9 mouse cellular contexts compared by ENCODE assay signal in genomic region chr6:120580713-120581015, GRCm38 (mm10). TPM values are rescaled to one million over a fixed set of nuclear protein-coding genes. Genes with fewer than 3 reads are reported as not detected.
DNase-seq lines count a peak whose midpoint lies in the region; ATAC-seq and TF ChIP-seq lines count a peak whose summit lies in the region.
"Had no signal": no experiment of that assay in that cellular context is flagged by ENCODE, and none has a peak within 500 bp of the region (broad histone marks: within the 10 kb centered on the region; RNA-seq: fewer than 3 reads in every experiment).

No protein-coding gene starts in this region.

- no peak for ATAC-seq in kidney, postnatal 0 days (replicated peaks; ENCODE audit: low FRiP score, low read depth)
- peak; percentile 51 for ATAC-seq in hindbrain, embryonic 11.5 days (ENCODE audit: low FRiP score)
- ATAC-seq in midbrain, embryonic 12.5 days (ENCODE audit: low FRiP score, low read depth): peak; percentile 59
- ATAC-seq in activated CD4-positive, CD25-positive, alpha-beta regulatory T cell, adult 4 months: no peak
- no peak for ATAC-seq in granulocyte monocyte progenitor cell, adult 5-6 weeks (replicated peaks; ENCODE audit: poor library complexity, severe bottlenecking)

- H3K27ac ChIP-seq in kidney, postnatal 0 days: no peak overlapping the region
- peak overlapping the region; percentile 24; the same call in 1 of the 2 replicates for H3K27ac ChIP-seq in hindbrain, embryonic 11.5 days (ENCODE audit: low read depth, low read length)
- H3K27ac ChIP-seq in midbrain, embryonic 12.5 days (replicated peaks): peak overlapping the region; percentile 78
- H3K27ac ChIP-seq: macrophage had no signal

- peak overlapping the region; percentile 79 for H3K4me2 ChIP-seq in kidney, postnatal 0 days (ENCODE audit: low read length)
- H3K4me2 ChIP-seq in hindbrain, embryonic 11.5 days (replicated peaks; ENCODE audit: low read depth, low read length): peak overlapping the region; percentile 63
- peak overlapping the region; percentile 82 for H3K4me2 ChIP-seq in midbrain, embryonic 12.5 days (replicated peaks)

- peak; percentile 53 for DNase-seq in kidney, postnatal 0 days (ENCODE audit: low spot score)
- DNase-seq in kidney, adult 11 months: no peak
- peak; percentile 21 to 23 for DNase-seq in cerebellum, postnatal 25 days
- DNase-seq in hindbrain, embryonic 11.5 days (ENCODE audit: low spot score): peak; percentile 65
- DNase-seq in testis, postnatal 14 days (ENCODE audit: low spot score): no peak

- H3K27me3 ChIP-seq in kidney, postnatal 0 days (ENCODE audit: insufficient read depth, low read length): no peaks in the 10 kb centered on the region
- H3K27me3 ChIP-seq in hindbrain, embryonic 11.5 days (ENCODE audit: control insufficient read depth, insufficient read depth, low read length): no peaks in the 10 kb centered on the region; the same call in 1 of the 2 replicates
- H3K27me3 ChIP-seq in midbrain, embryonic 12.5 days: peaks cover 9% of the 10 kb centered on the region; the same call in 1 of the 2 replicates

- H3K9ac ChIP-seq in kidney, postnatal 0 days (ENCODE audit: low read depth, low read length): no peak overlapping the region
- H3K9ac ChIP-seq in hindbrain, embryonic 11.5 days (ENCODE audit: low read depth, low read length): no peak overlapping the region
- H3K9ac ChIP-seq in midbrain, embryonic 12.5 days (replicated peaks): 0 out of 2 replicates have a peak overlapping the region, but pooled peaks have one; percentile 44

- no peak overlapping the region; the same call in 1 of the 2 replicates for H3K4me3 ChIP-seq in kidney, postnatal 0 days (replicated peaks; ENCODE audit: low read depth, low read length)
- H3K4me3 ChIP-seq in hindbrain, embryonic 11.5 days (ENCODE audit: low read depth, low read length): peak overlapping the region; percentile 29
- H3K4me3 ChIP-seq in midbrain, embryonic 12.5 days: peak overlapping the region; percentile 43

- no peak for TF ChIP-seq CTCF in kidney, postnatal 0 days (IDR thresholded peaks at IDR 0.05; ENCODE audit: low read depth)

- H3K4me1 ChIP-seq in kidney, postnatal 0 days (replicated peaks; ENCODE audit: insufficient read depth, low read length): peaks cover 6% of the 10 kb centered on the region; the same call in 1 of the 2 replicates
- H3K4me1 ChIP-seq in hindbrain, embryonic 11.5 days (replicated peaks; ENCODE audit: control insufficient read depth, insufficient read depth, low read length): peaks cover 11% of the 10 kb centered on the region; the same call in 1 of the 2 replicates
- peaks cover 32% of the 10 kb centered on the region for H3K4me1 ChIP-seq in midbrain, embryonic 12.5 days

- no peaks in the 10 kb centered on the region for H3K9me3 ChIP-seq in kidney, postnatal 0 days (replicated peaks; ENCODE audit: low read length)
- H3K9me3 ChIP-seq in hindbrain, embryonic 11.5 days (ENCODE audit: control insufficient read depth, low read length): no peaks in the 10 kb centered on the region
- no peaks in the 10 kb centered on the region for H3K9me3 ChIP-seq in midbrain, embryonic 12.5 days

- 6% methylated on average over 1 of the region's 1 CpGs for WGBS in kidney, postnatal 0 days
- 0% methylated on average over 1 of the region's 1 CpGs for WGBS in hindbrain, embryonic 11.5 days
- 0% methylated on average over 1 of the region's 1 CpGs for WGBS in midbrain, embryonic 12.5 days

- no peaks in the 10 kb centered on the region for H3K36me3 ChIP-seq in kidney, postnatal 0 days (ENCODE audit: insufficient read depth, low read length)
- no peaks in the 10 kb centered on the region for H3K36me3 ChIP-seq in hindbrain, embryonic 11.5 days (ENCODE audit: control insufficient read depth, insufficient read depth, low read length)
- H3K36me3 ChIP-seq in midbrain, embryonic 12.5 days: no peaks in the 10 kb centered on the region

RNA-seq across cellular contexts. Expression of gene Hdhd5, which starts 49.5 kb away (rescaled TPM):
- polyA plus RNA-seq in kidney, postnatal 0 days (2015; fragmentation: Nextera tagmentation; extraction: Ambion mirVana): 15.9 and 17.9 TPM in 2 replicates
- polyA plus RNA-seq in hindbrain, embryonic 11.5 days (2014; fragmentation: Nextera tagmentation; extraction: Ambion mirVana): 12.9 and 13.8 TPM in 2 replicates
- polyA plus RNA-seq in midbrain, embryonic 12.5 days (2016; fragmentation: Nextera tagmentation; extraction: Ambion mirVana): 19.0 and 19.4 TPM in 2 replicates
- 10 to 100 TPM; 30.0 to 32.7 TPM for polyA plus RNA-seq in activated CD4-positive, CD25-positive, alpha-beta regulatory T cell, adult 4 months (2017; shearing (Covaris generic))
- total RNA-seq in granulocyte monocyte progenitor cell, adult 5-6 weeks (2014; fragmentation: Nextera tagmentation): 7.4 and 9.6 TPM in 2 replicates
- 3.6 and 4.7 TPM in 2 replicates for total RNA-seq in granulocyte monocyte progenitor cell, adult 5-6 weeks (2017)

Comparison
In these comparisons a context has a peak if more than half of its experiments do, and no peak if none do; other contexts are left out.
1. DNase-seq: peak in kidney, postnatal 0 days (single experiment), cerebellum, postnatal 25 days (2 of 2) and hindbrain, embryonic 11.5 days (single experiment); none in kidney, adult 11 months (single experiment) and testis, postnatal 14 days (single experiment).
2. ATAC-seq: peak in hindbrain, embryonic 11.5 days (single experiment) and midbrain, embryonic 12.5 days (single experiment); none in kidney, postnatal 0 days (single experiment), activated CD4-positive, CD25-positive, alpha-beta regulatory T cell, adult 4 months (single experiment) and granulocyte monocyte progenitor cell, adult 5-6 weeks (single experiment).
3. Peak in every context shown above with its lines, with median percentiles within 50 percentile points of each other: H3K4me2 ChIP-seq.